Mouse (Mus musculus) kidney, embryonic 14.5 days (tissue): ENCODE data around the gene Gm13305. TPM values are rescaled to one million over a fixed set of nuclear protein-coding genes. Genes with fewer than 3 reads are reported as not detected.
A peak's percentile ranks its signal among the peaks of the same experiment; 100 is the strongest.
"Not testable (repeated sequence)": the region's sequence is repeated elsewhere in the genome, so short reads cannot be mapped to it uniquely, and the experiment has no call there.

Source experiments
- ATAC-seq: fragments of 200-750 bp; cut with Nextera tagmentation; 2 replicates; pipeline ENCODE4 v1.8.0; 2017; ENCODE audit warnings: moderate number of reproducible peaks, mild to moderate bottlenecking, moderate TSS enrichment, moderate library complexity; ENCODE audit not compliant: low FRiP score, low TSS enrichment
- H3K27ac ChIP-seq: fragments of 300-500 bp; sonication (generic); 2 replicates; pipeline ENCODE4 v1.5.1; 2014; ENCODE audit warnings: low read depth, mild to moderate bottlenecking, low read length, moderate library complexity, mixed read lengths
- H3K27me3 ChIP-seq: fragments of 300-500 bp; sonication (generic); 2 replicates; pipeline ENCODE4 v1.6.1; 2014; ENCODE audit warnings: mild to moderate bottlenecking, low read length; ENCODE audit not compliant: control insufficient read depth, insufficient read depth
- H3K36me3 ChIP-seq: fragments of 300-500 bp; sonication (generic); 2 replicates; pipeline ENCODE4 v1.6.1; 2014; ENCODE audit warnings: low read length, mixed read lengths; ENCODE audit not compliant: control insufficient read depth, insufficient read depth
- H3K4me1 ChIP-seq: fragments of 300-500 bp; sonication (generic); 2 replicates; pipeline ENCODE4 v1.6.1; 2014; ENCODE audit warnings: low read length, mixed read lengths; ENCODE audit not compliant: control insufficient read depth, insufficient read depth
- H3K4me2 ChIP-seq: fragments of 300-500 bp; sonication (generic); replicated peaks from 2 replicates; pipeline ENCODE4 v1.6.1; 2014; ENCODE audit warnings: low read depth, mild to moderate bottlenecking, low read length
- H3K4me3 ChIP-seq: fragments of 300-500 bp; sonication (generic); 2 replicates; pipeline ENCODE4 v1.5.1; 2014; ENCODE audit warnings: mild to moderate bottlenecking, low read length
- H3K9ac ChIP-seq: fragments of 300-500 bp; sonication (generic); 2 replicates; pipeline ENCODE4 v1.6.1; 2014; ENCODE audit warnings: low read depth, mild to moderate bottlenecking, low read length, moderate library complexity
- H3K9me3 ChIP-seq: fragments of 300-500 bp; sonication (generic); 2 replicates; pipeline ENCODE4 v1.6.1; 2016; ENCODE audit warnings: low read length; ENCODE audit not compliant: control insufficient read depth
- WGBS: fragments of 180-500 bp; shearing (Covaris S2); extraction: QIAGEN DNeasy Blood & Tissue Kit; methylation state at CpG from one replicate; pipeline ENCODE4 v1.1.7; 2014; 5-methylcytosine and 5-hydroxymethylcytosine counted together
- polyA plus RNA-seq: library from polyadenylated mRNA; unstranded; fragments of >200 nt; fragmentation: Nextera tagmentation; extraction: Ambion mirVana; gene quantifications from 2 replicates; pipeline ENCODE4 v1.2.1, GENCODE M21; 2014

The Gm13305 gene
- polyA plus RNA-seq: 0.11 TPM in 1 of 2 replicates, not detected in the other

GRCm38 (mm10) chr4:42168503-42168902, at the start of gene Gm13305:
TSS of gene Gm13305 (minus strand) at chr4:42168603.
- H3K4me1 ChIP-seq, H3K4me3 ChIP-seq, H3K4me2 ChIP-seq, H3K27me3 ChIP-seq, H3K9ac ChIP-seq, H3K9me3 ChIP-seq, ATAC-seq, H3K36me3 ChIP-seq, H3K27ac ChIP-seq: not testable (repeated sequence)
- no CpG with 5 or more reads among the region's 7 CpGs for WGBS

- H3K36me3 ChIP-seq, H3K4me3 ChIP-seq, H3K9me3 ChIP-seq, H3K27me3 ChIP-seq, H3K27ac ChIP-seq, H3K4me1 ChIP-seq, H3K9ac ChIP-seq, H3K4me2 ChIP-seq: not testable (repeated sequence)
- no CpG with 5 or more reads among the region's 25 CpGs for WGBS
- ATAC-seq: peak; percentile 86
Measured at GRCm38 (mm10) chr4:42184980-42185372, 16.6 kb upstream of the Gm13305 start.

- not testable (repeated sequence) for H3K27me3 ChIP-seq, H3K4me3 ChIP-seq, H3K36me3 ChIP-seq, H3K9ac ChIP-seq, H3K4me2 ChIP-seq, H3K9me3 ChIP-seq, H3K27ac ChIP-seq, H3K4me1 ChIP-seq
- whole genome bisulfite sequencing: no CpG with 5 or more reads among the region's 58 CpGs
- ATAC-seq: peak; percentile 71; the same call in 1 of the 2 replicates
Measured at GRCm38 (mm10) chr4:42184324-42184979, 16.0 kb upstream of the Gm13305 start.

GRCm38 (mm10) chr4:42183234-42184197, 15.1 kb upstream of the Gm13305 start:
- not testable (repeated sequence) for H3K4me3 ChIP-seq, H3K4me1 ChIP-seq, ATAC-seq, H3K27ac ChIP-seq, H3K4me2 ChIP-seq, H3K27me3 ChIP-seq, H3K9ac ChIP-seq, H3K36me3 ChIP-seq, H3K9me3 ChIP-seq
- WGBS: no CpG with 5 or more reads among the region's 31 CpGs

GRCm38 (mm10) chr4:42178243-42178642, 9.8 kb upstream of the Gm13305 start:
- H3K9me3 ChIP-seq, H3K4me3 ChIP-seq, H3K27ac ChIP-seq, H3K9ac ChIP-seq, H3K36me3 ChIP-seq, ATAC-seq, H3K4me2 ChIP-seq, H3K4me1 ChIP-seq, H3K27me3 ChIP-seq: not testable (repeated sequence)
- no CpG with 5 or more reads among the region's 4 CpGs for WGBS

GRCm38 (mm10) chr4:42153136-42153535, 15.3 kb downstream of the Gm13305 start, which contains the start of gene Gm13306:
TSS of gene Gm13306 (plus strand) at chr4:42153436.
- ATAC-seq, H3K4me3 ChIP-seq, H3K4me2 ChIP-seq, H3K36me3 ChIP-seq, H3K27ac ChIP-seq, H3K9me3 ChIP-seq, H3K4me1 ChIP-seq, H3K27me3 ChIP-seq, H3K9ac ChIP-seq: not testable (repeated sequence)
- no CpG with 5 or more reads among the region's 9 CpGs for WGBS

DNA sequence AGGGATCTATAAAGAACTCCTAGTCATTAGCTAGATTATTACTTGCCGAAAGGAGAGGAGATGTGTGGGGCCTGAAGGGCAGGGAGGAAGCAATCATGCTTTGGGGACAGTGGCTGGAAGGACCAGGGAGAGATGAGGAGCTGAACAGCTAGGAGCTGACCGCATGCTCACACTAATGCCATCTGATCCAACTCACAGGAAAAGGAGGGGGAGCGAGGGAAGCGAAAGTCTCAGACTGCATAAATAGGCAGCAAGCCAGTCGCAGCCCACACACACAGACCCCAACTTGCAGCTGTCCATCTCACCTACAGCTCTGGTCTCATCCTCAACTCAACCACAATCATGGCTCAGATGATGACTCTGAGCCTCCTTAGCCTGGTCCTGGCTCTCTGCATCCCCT, 53.9 kb downstream of the Gm13305 start, which contains the start of gene Gm13304:
TSS of gene Gm13304 (plus strand) at position 301 of the 400 bp plus-strand sequence.
- H3K9me3 ChIP-seq, H3K4me1 ChIP-seq, H3K4me3 ChIP-seq, H3K27me3 ChIP-seq, ATAC-seq, H3K4me2 ChIP-seq, H3K27ac ChIP-seq, H3K9ac ChIP-seq, H3K36me3 ChIP-seq: not testable (repeated sequence)
- no CpG with 5 or more reads among the region's 5 CpGs for WGBS
